Mouse (Mus musculus) hindbrain, embryonic 12.5 days (tissue): ENCODE measurements at regions not wholly inside any gene's neighbourhood (a gene's known extent, or its start where the extent isn't known, plus 50 kb on each side); places are given as distances from the start of the nearest gene placed in this dataset.

ENCODE experiments used
- ATAC-seq: fragments of 200-750 bp; cut with Nextera tagmentation; 2 replicates; pipeline ENCODE4 v1.8.0; 2017; ENCODE audit warnings: moderate TSS enrichment; ENCODE audit not compliant: low FRiP score
- H3K27ac ChIP-seq: fragments of 300-500 bp; sonication (generic); 2 replicates; pipeline ENCODE4 v1.5.1; 2016; ENCODE audit warnings: mild to moderate bottlenecking
- H3K27me3 ChIP-seq: fragments of 300-500 bp; sonication (generic); 2 replicates; pipeline ENCODE4 v1.6.1; 2016; ENCODE audit warnings: mild to moderate bottlenecking
- H3K36me3 ChIP-seq: fragments of 300-500 bp; sonication (generic); 2 replicates; pipeline ENCODE4 v1.6.1; 2016; ENCODE audit warnings: mild to moderate bottlenecking
- H3K4me1 ChIP-seq: fragments of 300-500 bp; sonication (generic); 2 replicates; pipeline ENCODE4 v1.6.1; 2016
- H3K4me2 ChIP-seq: fragments of 300-500 bp; sonication (generic); replicated peaks from 2 replicates; pipeline ENCODE4 v1.6.1; 2016; ENCODE audit warnings: mild to moderate bottlenecking
- H3K4me3 ChIP-seq: fragments of 300-500 bp; sonication (generic); 2 replicates; pipeline ENCODE4 v1.5.1; 2016; ENCODE audit warnings: mild to moderate bottlenecking
- H3K9ac ChIP-seq: fragments of 300-500 bp; sonication (generic); 2 replicates; pipeline ENCODE4 v1.6.1; 2016; ENCODE audit warnings: mild to moderate bottlenecking, moderate library complexity
- H3K9me3 ChIP-seq: fragments of 300-500 bp; sonication (generic); replicated peaks from 2 replicates; pipeline ENCODE4 v1.6.1; 2016; ENCODE audit warnings: mild to moderate bottlenecking
- WGBS: fragments of 180-500 bp; shearing (Covaris S2); methylation state at CpG from one replicate; pipeline ENCODE4 v1.1.7; 2016; 5-methylcytosine and 5-hydroxymethylcytosine counted together

GRCm38 (mm10) chr2:116983821-116984351, 105.4 kb downstream of the Tmco5 start:
- Histone ChIP-seq H3K27me3 (no peaks in the 10 kb centered on the region), H3K4me2 (no peak overlapping the region), H3K9ac (no peak overlapping the region), H3K27ac (no peak overlapping the region), H3K36me3 (no peaks in the 10 kb centered on the region), H3K4me1 (peaks cover 18% of the 10 kb centered on the region), H3K9me3 (no peaks in the 10 kb centered on the region), H3K4me3 (no peak overlapping the region)
- whole genome bisulfite sequencing = 71% methylated on average over 10 of the region's 10 CpGs
- ATAC-seq = no peak

GRCm38 (mm10) chr2:116984597-116984996, 106.1 kb downstream of the Tmco5 start:
- H3K27ac ChIP-seq = no peak overlapping the region
- H3K9me3 ChIP-seq = no peaks in the 10 kb centered on the region
- H3K36me3 ChIP-seq = no peaks in the 10 kb centered on the region
- H3K4me1 ChIP-seq = peaks cover 12% of the 10 kb centered on the region
- no peaks in the 10 kb centered on the region for H3K27me3 ChIP-seq
- no peak overlapping the region for H3K4me2 ChIP-seq
- 77% methylated on average over 3 of the region's 3 CpGs for WGBS
- no peak for ATAC-seq
- no peak overlapping the region for H3K4me3 ChIP-seq
- H3K9ac ChIP-seq = no peak overlapping the region

DNA sequence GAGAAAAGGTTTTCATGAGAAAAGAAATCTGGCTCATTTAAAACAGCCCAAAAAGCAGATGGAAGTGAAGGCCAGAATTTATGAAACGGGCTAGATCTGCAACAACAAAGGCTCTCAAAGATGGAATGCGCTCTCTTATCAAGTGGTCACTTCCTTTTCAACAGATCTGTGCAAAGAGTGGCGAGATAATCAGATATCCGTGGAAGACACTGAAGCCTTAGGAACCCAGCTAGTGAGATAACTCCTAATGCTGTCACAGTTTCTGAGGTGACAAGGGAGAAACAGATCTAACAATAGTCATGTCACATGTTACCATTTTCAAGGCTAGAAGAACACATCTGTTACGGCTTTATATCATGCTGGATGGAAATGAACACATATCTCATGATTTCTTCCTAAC, 107.1 kb downstream of the Tmco5 start:
- Histone ChIP-seq H3K36me3 (no peaks in the 10 kb centered on the region), H3K27ac (no peak overlapping the region), H3K4me1 (peaks cover 3% of the 10 kb centered on the region), H3K4me3 (no peak overlapping the region), H3K9me3 (no peaks in the 10 kb centered on the region), H3K27me3 (no peaks in the 10 kb centered on the region), H3K4me2 (no peak overlapping the region), H3K9ac (no peak overlapping the region)
- 74% methylated on average over 5 of the region's 5 CpGs for WGBS
- ATAC-seq = no peak

- Histone ChIP-seq H3K9me3 (no peaks in the 10 kb centered on the region), H3K36me3 (no peaks in the 10 kb centered on the region), H3K9ac (no peak overlapping the region), H3K4me1 (no peaks in the 10 kb centered on the region), H3K4me2 (no peak overlapping the region), H3K27me3 (no peaks in the 10 kb centered on the region), H3K4me3 (no peak overlapping the region), H3K27ac (no peak overlapping the region)
- no peak for ATAC-seq
- 84% methylated on average over 8 of the region's 8 CpGs for WGBS
These were observed 110.6 kb downstream of the Tmco5 start for GRCm38 (mm10) chr2:116988953-116989674.

DNA sequence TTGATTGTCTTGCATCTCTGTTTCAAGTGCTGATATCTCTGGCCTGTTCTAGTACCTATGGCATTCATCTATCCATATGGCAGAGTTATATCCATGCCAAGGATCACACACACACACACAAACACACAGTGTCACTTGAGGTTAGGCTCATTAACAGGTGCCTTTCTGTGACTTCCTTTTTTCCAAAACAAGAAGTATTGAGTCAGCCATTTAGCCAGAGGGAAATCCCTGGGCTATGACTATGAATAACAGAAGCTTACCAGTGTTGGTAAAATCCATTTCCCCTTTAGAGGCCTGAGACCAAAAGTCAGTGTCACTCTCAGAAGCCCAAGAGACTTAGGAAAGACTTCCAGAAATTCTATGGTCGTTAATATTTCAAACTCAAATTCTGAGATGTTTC, 111.6 kb downstream of the Tmco5 start:
- WGBS = 83% methylated on average over 1 of the region's 1 CpGs

DNA sequence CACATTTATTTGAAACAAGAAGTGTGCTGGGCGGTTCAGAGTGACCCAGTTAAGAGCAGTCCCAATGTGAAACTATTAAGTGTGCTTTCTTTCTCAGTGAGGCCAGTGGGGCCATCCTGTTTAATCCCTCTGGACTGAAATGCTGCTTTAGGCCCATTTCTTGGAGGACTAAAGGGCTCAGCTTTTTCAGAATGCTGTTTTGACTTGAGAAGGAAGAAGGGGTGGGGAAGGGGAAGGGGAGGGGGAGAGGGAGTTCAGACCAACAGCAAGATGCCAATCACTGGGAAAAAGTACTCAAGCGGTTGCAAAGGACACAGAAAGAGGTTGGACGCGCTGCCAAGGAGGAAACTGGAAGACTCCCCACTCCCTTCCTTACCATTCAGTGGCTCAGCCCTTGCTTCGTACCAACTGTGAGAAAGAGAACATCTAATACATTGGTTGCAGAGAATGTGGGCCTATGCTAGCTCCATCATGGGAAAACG, 113.1 kb downstream of the Tmco5 start:
- no peaks in the 10 kb centered on the region for H3K36me3 ChIP-seq
- no peak overlapping the region for H3K4me2 ChIP-seq
- no peak for ATAC-seq
- no peaks in the 10 kb centered on the region for H3K4me1 ChIP-seq
- H3K4me3 ChIP-seq = no peak overlapping the region
- no peaks in the 10 kb centered on the region for H3K9me3 ChIP-seq
- no peaks in the 10 kb centered on the region for H3K27me3 ChIP-seq
- no peak overlapping the region for H3K9ac ChIP-seq
- 54% methylated on average over 6 of the region's 6 CpGs for whole genome bisulfite sequencing
- no peak overlapping the region for H3K27ac ChIP-seq

More for the DNA sequence above, 111.6 kb downstream of the Tmco5 start:
- Histone ChIP-seq H3K4me3 (no peak overlapping the region), H3K9ac (no peak overlapping the region), H3K27me3 (no peaks in the 10 kb centered on the region), H3K36me3 (no peaks in the 10 kb centered on the region), H3K4me2 (no peak overlapping the region), H3K9me3 (no peaks in the 10 kb centered on the region), H3K27ac (no peak overlapping the region), H3K4me1 (no peaks in the 10 kb centered on the region)
- no peak for ATAC-seq

DNA sequence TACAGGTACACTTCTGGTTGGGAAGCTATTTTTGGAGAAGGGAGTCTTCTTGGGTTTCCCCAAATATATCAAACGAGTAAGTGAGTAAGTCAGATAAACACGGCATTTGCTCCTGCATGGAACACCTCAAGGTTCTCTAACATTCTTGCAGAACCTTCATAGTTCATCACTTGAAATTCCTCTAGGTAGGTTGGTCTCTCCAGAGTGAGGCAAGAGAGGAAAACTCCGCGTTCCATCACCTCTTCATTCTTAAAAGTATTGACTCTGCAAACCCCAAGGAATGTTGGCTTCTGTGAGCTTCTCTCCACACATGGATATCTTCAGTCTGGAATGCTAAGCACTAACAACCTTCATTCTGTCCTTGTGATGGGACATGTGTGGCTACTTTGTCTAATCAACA, 115.2 kb downstream of the Tmco5 start:
- H3K27ac ChIP-seq = no peak overlapping the region
- H3K9ac ChIP-seq = no peak overlapping the region
- H3K27me3 ChIP-seq = no peaks in the 10 kb centered on the region
- no peak for ATAC-seq
- H3K4me2 ChIP-seq = no peak overlapping the region
- H3K4me1 ChIP-seq = no peaks in the 10 kb centered on the region
- WGBS = 95% methylated on average over 4 of the region's 4 CpGs
- no peaks in the 10 kb centered on the region for H3K9me3 ChIP-seq
- no peak overlapping the region for H3K4me3 ChIP-seq
- no peaks in the 10 kb centered on the region for H3K36me3 ChIP-seq

- Histone ChIP-seq H3K4me3 (no peak overlapping the region), H3K9ac (no peak overlapping the region), H3K4me1 (no peaks in the 10 kb centered on the region), H3K4me2 (no peak overlapping the region), H3K36me3 (no peaks in the 10 kb centered on the region), H3K27me3 (no peaks in the 10 kb centered on the region), H3K27ac (no peak overlapping the region), H3K9me3 (no peaks in the 10 kb centered on the region)
- no peak for ATAC-seq
- 77% methylated on average over 6 of the region's 6 CpGs for WGBS
These were observed 117.8 kb downstream of the Tmco5 start for GRCm38 (mm10) chr2:116996302-116996701.

DNA sequence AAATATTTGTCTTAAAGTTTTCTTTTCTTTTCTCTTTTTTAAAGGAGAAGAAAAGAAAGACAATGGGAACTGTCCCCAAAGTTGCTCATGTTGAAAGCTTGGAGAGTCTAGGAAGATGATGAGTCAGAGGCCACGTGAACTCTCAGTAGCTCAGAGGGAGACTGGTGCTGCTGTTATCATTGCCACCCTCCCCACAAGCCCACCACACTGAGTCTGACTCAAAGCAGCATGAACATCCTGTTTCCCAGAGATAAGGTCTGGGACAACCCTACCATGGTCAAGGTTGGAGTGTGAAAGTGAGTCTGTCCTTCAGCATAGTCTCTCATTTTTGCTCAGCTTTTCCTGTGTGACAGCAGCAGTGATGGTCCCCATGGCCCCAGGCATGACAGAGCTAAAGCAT, 120.3 kb downstream of the Tmco5 start:
- WGBS = 54% methylated on average over 1 of the region's 1 CpGs
- Histone ChIP-seq H3K4me1 (no peaks in the 10 kb centered on the region), H3K9me3 (no peaks in the 10 kb centered on the region), H3K4me3 (no peak overlapping the region), H3K4me2 (no peak overlapping the region), H3K9ac (no peak overlapping the region), H3K36me3 (no peaks in the 10 kb centered on the region), H3K27ac (no peak overlapping the region), H3K27me3 (no peaks in the 10 kb centered on the region)
- no peak for ATAC-seq

- Histone ChIP-seq H3K4me3 (no peak overlapping the region), H3K27me3 (no peaks in the 10 kb centered on the region), H3K27ac (no peak overlapping the region), H3K9me3 (no peaks in the 10 kb centered on the region), H3K4me2 (no peak overlapping the region), H3K9ac (no peak overlapping the region), H3K4me1 (no peaks in the 10 kb centered on the region), H3K36me3 (no peaks in the 10 kb centered on the region)
- WGBS = 81% methylated on average over 5 of the region's 5 CpGs
- ATAC-seq = no peak
These were observed 121.1 kb downstream of the Tmco5 start for GRCm38 (mm10) chr2:116999592-116999991.

DNA sequence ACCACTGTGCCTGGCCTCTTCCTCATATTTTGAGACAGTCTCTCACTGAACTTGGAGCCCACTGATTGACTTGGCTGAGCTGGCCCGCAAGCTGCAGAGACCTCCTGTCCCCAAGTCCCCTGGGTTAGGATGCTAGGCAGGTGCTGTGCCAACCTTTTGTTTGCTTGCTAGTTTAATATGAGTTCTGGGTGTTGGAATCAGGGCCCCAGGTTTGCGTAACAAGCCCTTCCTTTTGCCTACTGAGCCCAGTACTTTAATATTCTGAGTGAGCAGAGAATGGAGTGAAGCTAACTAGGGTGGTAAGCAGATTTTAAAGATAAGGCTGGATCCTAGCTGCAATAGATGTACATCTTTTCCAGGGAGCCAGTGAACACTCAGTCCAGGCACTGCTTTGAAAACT, 117.2 kb upstream of the Spred1 start:
- Histone ChIP-seq H3K27ac (no peak overlapping the region), H3K4me3 (no peak overlapping the region), H3K9me3 (no peaks in the 10 kb centered on the region), H3K9ac (no peak overlapping the region), H3K4me2 (no peak overlapping the region), H3K4me1 (no peaks in the 10 kb centered on the region), H3K27me3 (no peaks in the 10 kb centered on the region), H3K36me3 (no peaks in the 10 kb centered on the region)
- ATAC-seq = no peak
- WGBS = 90% methylated on average over 2 of the region's 2 CpGs

DNA sequence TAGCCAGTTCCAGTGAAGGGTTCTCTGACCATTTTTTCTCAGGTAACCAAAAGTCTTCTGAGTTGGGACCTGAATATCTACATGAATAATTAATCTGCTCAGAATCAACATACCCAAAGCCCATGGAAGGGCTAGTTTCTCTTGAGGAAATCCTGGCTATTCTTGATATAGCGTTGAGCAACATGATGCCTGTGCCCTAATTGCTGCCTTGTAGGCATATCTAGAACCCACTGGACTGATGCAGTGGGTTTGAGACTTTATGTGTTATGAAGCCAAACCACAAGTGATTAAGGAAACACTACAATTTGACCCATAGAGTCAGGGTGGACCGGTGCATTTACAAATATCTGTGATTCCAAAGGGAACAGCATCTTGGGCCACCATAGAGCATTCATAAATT, 114.3 kb upstream of the Spred1 start:
- 90% methylated on average over 2 of the region's 2 CpGs for WGBS
- no peak overlapping the region for H3K4me2 ChIP-seq
- no peak for ATAC-seq

GRCm38 (mm10) chr2:117008922-117009321, 112.3 kb upstream of the Spred1 start:
- Histone ChIP-seq H3K4me2 (no peak overlapping the region), H3K4me1 (no peaks in the 10 kb centered on the region), H3K9ac (no peak overlapping the region), H3K36me3 (no peaks in the 10 kb centered on the region), H3K4me3 (no peak overlapping the region), H3K27me3 (no peaks in the 10 kb centered on the region), H3K27ac (no peak overlapping the region), H3K9me3 (no peaks in the 10 kb centered on the region)
- no peak for ATAC-seq

More for the DNA sequence above, 114.3 kb upstream of the Spred1 start:
- no peaks in the 10 kb centered on the region for H3K4me1 ChIP-seq
- H3K9me3 ChIP-seq = no peaks in the 10 kb centered on the region
- no peaks in the 10 kb centered on the region for H3K27me3 ChIP-seq
- no peaks in the 10 kb centered on the region for H3K36me3 ChIP-seq
- no peak overlapping the region for H3K27ac ChIP-seq
- H3K4me3 ChIP-seq = no peak overlapping the region
- H3K9ac ChIP-seq = no peak overlapping the region
